Mouse (Mus musculus): ENCODE results near the gene Tmem53.

GRCm38 (mm10) chr4:117250982-117251381 is 769 bp upstream of the Tmem53 start:
- no peak for TF ChIP-seq CTCF (IDR thresholded peaks at IDR 0.05; ENCODE audit: extremely low read depth, insufficient read depth, low read length)
- TF ChIP-seq POLR2A (IDR thresholded peaks at IDR 0.05; ENCODE audit: extremely low read depth, insufficient read depth, low read length) = no peak
